Mouse (Mus musculus): ENCODE measurements around the gene Kmt2a. TPM values are rescaled to one million over a fixed set of nuclear protein-coding genes. Genes with fewer than 3 reads are reported as not detected.

The Kmt2a gene
- polyA plus RNA-seq, 1 experiment: 3.1 TPM

DNA sequence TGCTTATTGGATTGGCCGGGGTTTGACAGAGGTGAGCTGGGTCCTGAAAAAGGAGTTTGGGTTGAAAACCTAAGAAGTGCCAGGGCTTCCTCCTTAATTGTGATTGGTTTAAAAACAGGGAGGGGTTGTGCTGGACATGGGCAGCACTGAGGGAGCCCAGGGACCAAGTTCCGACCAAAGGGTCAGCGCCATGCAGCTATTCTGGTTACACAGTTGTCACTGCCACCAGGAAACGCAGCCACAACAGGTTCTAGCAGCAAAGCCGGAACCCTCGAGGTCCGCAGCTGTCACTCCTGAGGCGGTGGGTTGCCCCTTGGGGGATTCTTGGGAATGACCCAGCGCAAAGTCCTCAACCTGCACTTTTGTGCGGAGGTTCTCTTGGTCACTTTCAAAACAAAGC is 76.4 kb downstream of the Kmt2a start:
- H3K36me3 ChIP-seq (replicated peaks; ENCODE audit: low read length): peaks cover 55% of the 10 kb centered on the region
- H3K27me3 ChIP-seq (replicated peaks): peaks cover 20% of the 10 kb centered on the region
- peaks cover 6% of the 10 kb centered on the region for H3K4me1 ChIP-seq

DNA sequence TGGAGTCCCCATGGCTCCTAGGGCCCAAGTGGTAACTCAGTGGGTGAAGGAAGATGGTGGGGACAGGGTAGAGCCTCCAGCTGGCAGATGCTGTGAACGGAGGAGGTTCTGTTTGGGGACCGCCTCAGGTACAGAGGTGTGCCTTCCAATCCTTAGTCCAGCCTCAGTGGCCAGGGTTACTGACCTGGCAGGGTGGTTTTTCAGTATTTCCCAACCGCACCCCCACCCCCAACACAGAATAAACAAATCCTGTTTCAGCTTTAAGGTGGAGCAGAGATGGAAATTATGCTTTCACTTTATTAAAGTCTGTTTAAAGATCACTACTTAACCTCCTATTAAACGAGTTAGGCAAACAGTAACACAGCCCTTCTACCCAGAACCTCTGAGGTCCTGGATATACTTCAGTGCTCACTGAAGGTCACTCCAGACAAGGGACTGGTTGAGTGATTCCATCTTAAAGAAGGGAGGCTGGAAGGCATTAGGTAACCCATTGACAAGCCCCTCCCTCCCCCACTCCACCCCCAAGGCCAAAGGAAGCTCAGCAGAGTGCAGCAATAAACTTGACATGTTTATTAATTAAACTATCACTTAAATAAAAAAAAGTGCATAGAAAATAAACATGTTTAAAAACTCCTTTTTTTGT is 78.2 kb downstream of the Kmt2a start, which contains the start of gene Ttc36:
TSS of gene Ttc36 (minus strand) at position 265 of the 643 bp plus-strand sequence.
- H3K27me3 ChIP-seq (replicated peaks): peaks cover 38% of the 10 kb centered on the region
- H3K4me3 ChIP-seq (replicated peaks): no peak within 1 kb of the TSS
- peaks cover 38% of the 10 kb centered on the region for H3K36me3 ChIP-seq (replicated peaks; ENCODE audit: low read length)
- TF ChIP-seq FLI1 (IDR thresholded peaks at IDR 0.05; ENCODE audit: low read length) (no peak), GATA1 (IDR thresholded peaks at IDR 0.05; ENCODE audit: borderline replicate concordance, low read length) (no peak)
- H3K4me1 ChIP-seq: peaks cover 23% of the 10 kb centered on the region
- no peaks in the 10 kb centered on the region for H3K9me3 ChIP-seq

More for the DNA sequence above, 76.4 kb downstream of the Kmt2a start:
- Histone ChIP-seq H3K4me3 (replicated peaks) (no peak overlapping the region), H3K9me3 (no peaks in the 10 kb centered on the region)
- TF ChIP-seq FLI1 (IDR thresholded peaks at IDR 0.05; ENCODE audit: low read length): no peak
- TF ChIP-seq GATA1 (IDR thresholded peaks at IDR 0.05; ENCODE audit: borderline replicate concordance, low read length): no peak

DNA sequence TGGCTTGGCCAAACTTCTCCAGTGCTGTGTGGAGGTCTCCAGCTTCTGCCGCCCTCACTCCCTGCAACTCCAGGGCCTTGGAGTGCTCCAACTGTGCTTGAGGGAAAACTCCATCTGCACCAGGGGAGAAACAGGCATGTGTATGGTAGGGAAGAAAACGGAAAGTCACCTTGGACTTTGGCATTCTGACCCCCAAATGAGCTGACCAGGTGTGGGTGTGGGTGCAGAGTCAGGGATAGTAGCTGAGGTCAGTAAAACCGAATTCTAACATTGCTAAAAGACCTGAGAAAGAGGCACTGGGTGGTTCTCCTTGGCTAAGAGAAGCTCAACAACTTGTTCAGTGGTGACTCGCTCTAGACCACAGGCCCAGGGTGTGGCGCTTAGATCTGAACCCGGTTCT is 79.4 kb downstream of the Kmt2a start:
- Histone ChIP-seq H3K4me1 (peaks cover 24% of the 10 kb centered on the region), H3K27me3 (replicated peaks) (peaks cover 43% of the 10 kb centered on the region), H3K4me3 (replicated peaks) (no peak overlapping the region), H3K9me3 (no peaks in the 10 kb centered on the region), H3K36me3 (replicated peaks; ENCODE audit: low read length) (peaks cover 25% of the 10 kb centered on the region)
- TF ChIP-seq GATA1 (IDR thresholded peaks at IDR 0.05; ENCODE audit: borderline replicate concordance, low read length) (no peak), FLI1 (IDR thresholded peaks at IDR 0.05; ENCODE audit: low read length) (no peak)

DNA sequence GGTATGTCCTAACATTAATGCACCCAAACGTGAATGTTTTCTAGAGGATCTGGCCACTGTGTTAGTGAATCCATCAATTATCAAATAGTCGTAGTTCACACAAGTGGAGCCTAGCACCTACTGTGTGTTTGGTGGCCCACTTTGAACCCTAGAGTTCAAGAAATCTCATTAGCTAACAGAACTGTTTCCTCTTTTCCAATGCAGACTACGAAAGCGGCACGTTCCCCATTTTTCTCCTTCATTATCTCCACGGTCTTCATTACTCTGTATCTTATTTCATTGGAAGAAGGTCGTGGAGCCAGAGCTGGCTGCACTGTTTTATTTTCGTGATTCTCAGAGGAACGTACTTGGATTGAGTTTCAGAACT is 81.2 kb downstream of the Kmt2a start:
- H3K4me3 ChIP-seq (replicated peaks): peak overlapping the region; percentile 93
- TF ChIP-seq GATA1 (IDR thresholded peaks at IDR 0.05; ENCODE audit: borderline replicate concordance, low read length) (no peak), FLI1 (IDR thresholded peaks at IDR 0.05; ENCODE audit: low read length) (no peak)
- peaks cover 24% of the 10 kb centered on the region for H3K4me1 ChIP-seq
- peaks cover 56% of the 10 kb centered on the region for H3K27me3 ChIP-seq (replicated peaks)
- H3K36me3 ChIP-seq (replicated peaks; ENCODE audit: low read length): peaks cover 8% of the 10 kb centered on the region
- H3K9me3 ChIP-seq: no peaks in the 10 kb centered on the region

DNA sequence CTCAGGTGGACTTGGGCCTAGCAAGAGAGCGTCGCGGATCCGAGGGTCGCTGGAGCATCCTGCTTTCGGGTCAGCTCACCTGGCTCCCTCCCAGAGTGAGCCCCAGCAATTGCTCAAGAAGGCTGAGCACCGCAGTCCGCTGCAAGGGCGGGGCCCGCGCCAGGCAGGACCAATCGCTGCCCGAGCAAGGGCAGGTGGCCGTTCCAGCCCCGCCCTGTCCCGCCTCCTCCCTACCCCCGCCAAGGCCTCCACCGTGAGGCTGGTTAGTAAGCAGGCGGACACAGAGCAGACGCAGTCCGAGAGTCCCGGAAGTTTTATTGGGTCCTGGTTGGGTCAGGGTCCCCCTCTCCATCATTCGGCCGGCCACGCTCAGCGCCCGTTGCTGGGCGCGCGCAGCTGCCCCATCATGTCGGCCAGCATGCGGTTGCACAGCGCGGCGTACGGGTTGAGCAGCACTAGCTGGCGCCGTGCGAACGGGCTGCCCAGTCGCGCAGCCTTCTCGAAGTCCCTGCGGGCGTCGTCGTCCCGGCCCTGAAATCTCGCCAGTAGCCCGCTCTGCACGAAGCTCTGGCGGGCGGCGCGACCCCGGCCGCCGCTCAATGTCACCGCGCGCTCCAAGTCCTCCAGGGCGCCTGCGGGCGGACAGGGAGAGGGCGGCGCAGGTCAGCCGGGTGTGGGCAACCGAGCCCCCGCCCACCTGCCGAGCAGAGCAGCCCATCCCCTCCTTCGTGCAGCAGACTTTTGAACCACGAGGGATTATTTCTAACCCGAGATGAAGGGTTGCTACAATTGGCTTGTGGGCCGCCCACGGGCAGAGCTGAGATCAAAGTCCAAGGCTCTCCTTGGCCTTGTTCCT is 81.8 kb downstream of the Kmt2a start, which contains the start of gene Tmem25:
TSS of gene Tmem25 (minus strand) at position 206 of the 856 bp plus-strand sequence.
- Histone ChIP-seq H3K27me3 (replicated peaks) (peaks cover 62% of the 10 kb centered on the region), H3K4me1 (peaks cover 24% of the 10 kb centered on the region), H3K9me3 (no peaks in the 10 kb centered on the region), H3K4me3 (replicated peaks) (peak within 1 kb of the TSS; percentile 93), H3K36me3 (replicated peaks; ENCODE audit: low read length) (peaks cover 3% of the 10 kb centered on the region)
- TF ChIP-seq FLI1 (IDR thresholded peaks at IDR 0.05; ENCODE audit: low read length) (no peak), GATA1 (IDR thresholded peaks at IDR 0.05; ENCODE audit: borderline replicate concordance, low read length) (no peak)

DNA sequence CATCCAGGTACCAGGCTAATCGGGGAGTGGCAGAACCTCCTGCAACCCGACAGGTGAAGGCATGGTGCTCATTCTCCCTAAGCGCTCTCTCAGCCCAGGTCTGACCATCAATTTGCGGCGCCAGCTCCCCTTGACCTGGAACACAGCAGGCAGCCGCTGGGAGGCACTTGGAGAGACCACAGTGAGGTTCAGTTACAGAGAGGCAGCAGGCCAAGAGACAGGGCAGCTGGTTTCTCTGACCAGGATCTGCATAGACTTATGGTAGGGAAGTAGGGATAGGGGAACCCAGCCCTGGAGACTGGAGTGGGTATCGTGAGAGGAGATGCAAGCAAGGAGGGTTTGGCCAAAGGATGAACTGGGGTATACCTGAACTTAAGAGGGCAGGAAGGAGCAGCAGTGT is 82.8 kb downstream of the Kmt2a start:
- peak overlapping the region; percentile 93 for H3K4me3 ChIP-seq (replicated peaks)
- TF ChIP-seq FLI1 (IDR thresholded peaks at IDR 0.05; ENCODE audit: low read length) (no peak), GATA1 (IDR thresholded peaks at IDR 0.05; ENCODE audit: borderline replicate concordance, low read length) (no peak)
- H3K27me3 ChIP-seq (replicated peaks): peaks cover 64% of the 10 kb centered on the region
- no peaks in the 10 kb centered on the region for H3K9me3 ChIP-seq
- peaks cover 22% of the 10 kb centered on the region for H3K4me1 ChIP-seq
- H3K36me3 ChIP-seq (replicated peaks; ENCODE audit: low read length): no peaks in the 10 kb centered on the region

DNA sequence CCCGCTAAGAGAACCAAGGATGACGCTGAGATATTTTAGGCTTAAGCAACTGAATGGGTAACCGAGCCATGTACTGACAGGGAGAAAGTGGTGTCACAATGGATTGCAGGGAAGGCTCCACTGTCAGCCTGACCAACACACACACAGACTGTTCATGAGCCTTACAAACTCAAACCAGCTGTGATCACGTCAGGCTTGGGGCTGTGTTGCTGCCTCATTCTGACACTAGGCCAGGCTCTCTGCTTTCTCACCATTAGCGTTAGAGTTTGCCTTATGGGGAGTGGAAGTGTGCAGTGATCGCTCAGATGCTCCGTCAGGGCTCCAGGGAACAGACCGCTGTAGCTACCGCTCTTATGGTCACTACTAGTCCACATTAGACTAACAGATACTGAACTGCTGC is 88.3 kb downstream of the Kmt2a start:
- H3K27me3 ChIP-seq (replicated peaks): peaks cover 28% of the 10 kb centered on the region
- TF ChIP-seq FLI1 (IDR thresholded peaks at IDR 0.05; ENCODE audit: low read length) (no peak), GATA1 (IDR thresholded peaks at IDR 0.05; ENCODE audit: borderline replicate concordance, low read length) (no peak)
- H3K4me3 ChIP-seq (replicated peaks): no peak overlapping the region
- peaks cover 37% of the 10 kb centered on the region for H3K36me3 ChIP-seq (replicated peaks; ENCODE audit: low read length)
- peaks cover under 1% of the 10 kb centered on the region; the same call in 1 of the 2 replicates for H3K4me1 ChIP-seq
- no peaks in the 10 kb centered on the region for H3K9me3 ChIP-seq

DNA sequence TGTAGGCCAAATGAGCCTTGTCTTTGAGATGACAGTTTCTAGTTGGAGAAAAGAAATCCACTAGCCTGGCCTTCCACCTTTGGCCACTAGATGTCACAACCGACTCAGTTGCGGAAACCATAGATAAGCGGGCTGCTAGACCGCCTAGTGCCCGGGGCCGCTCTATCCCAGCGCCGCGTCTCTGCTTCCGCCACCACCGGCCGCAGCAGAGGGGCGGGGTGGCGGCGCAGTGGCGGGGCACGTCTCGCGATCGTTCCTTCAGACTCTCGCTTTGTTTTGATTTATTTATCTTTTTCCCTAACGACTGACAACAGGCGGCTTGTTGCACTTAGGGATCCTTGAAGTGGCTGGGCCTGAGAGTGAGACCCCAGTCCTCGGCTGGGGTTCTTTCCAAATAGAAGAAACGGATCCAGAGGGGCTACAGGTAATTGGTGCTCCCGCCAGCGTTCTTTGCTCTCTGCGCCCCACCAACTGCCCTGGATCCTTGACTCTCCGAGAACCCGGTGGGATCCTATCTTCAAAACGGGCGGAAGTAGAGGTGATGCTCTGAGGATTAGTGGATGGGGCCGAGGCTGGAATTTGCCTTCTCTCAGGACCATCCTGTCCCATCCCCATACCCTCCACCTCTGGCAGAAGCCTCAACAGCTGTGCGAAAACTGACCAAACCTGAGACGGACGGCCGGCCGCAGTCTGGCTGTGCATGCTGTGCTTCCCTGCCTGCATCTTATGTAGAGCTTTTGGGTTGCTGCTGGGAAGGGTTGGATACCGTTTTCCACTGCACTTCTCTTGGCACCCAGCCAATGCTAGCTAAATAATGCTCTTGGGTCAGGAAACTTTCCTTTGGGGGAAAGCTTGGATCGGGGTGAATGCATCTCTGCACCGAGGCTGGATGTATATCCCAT is 108.1 kb downstream of the Kmt2a start:
- H3K4me3 ChIP-seq (replicated peaks): peak overlapping the region; percentile 93
- TF ChIP-seq GATA1 (IDR thresholded peaks at IDR 0.05; ENCODE audit: borderline replicate concordance, low read length): no peak
- no peak for TF ChIP-seq FLI1 (IDR thresholded peaks at IDR 0.05; ENCODE audit: low read length)
- H3K27me3 ChIP-seq (replicated peaks): no peaks in the 10 kb centered on the region
- peaks cover 21% of the 10 kb centered on the region for H3K4me1 ChIP-seq
- H3K9me3 ChIP-seq: no peaks in the 10 kb centered on the region
- H3K36me3 ChIP-seq (replicated peaks; ENCODE audit: low read length): no peaks in the 10 kb centered on the region

DNA sequence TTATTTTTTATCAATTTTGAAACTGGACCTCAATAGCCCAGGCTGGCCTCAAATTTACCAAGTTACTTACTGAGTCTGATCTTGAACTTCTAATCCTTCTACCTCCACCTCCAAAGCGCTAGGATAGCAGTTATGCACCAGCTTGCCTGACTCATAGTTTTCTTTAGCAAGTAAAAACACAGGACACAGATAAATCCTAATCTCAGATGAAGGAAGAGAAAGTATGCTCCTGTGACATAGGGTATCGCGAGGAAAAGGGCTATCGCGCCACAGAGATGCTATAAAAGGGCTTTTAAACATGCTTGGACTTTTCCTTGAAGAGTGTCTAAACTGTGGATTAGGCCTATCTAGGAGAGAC is 108.7 kb downstream of the Kmt2a start:
- Histone ChIP-seq H3K27me3 (replicated peaks) (no peaks in the 10 kb centered on the region), H3K4me3 (replicated peaks) (peak overlapping the region; percentile 93), H3K4me1 (peaks cover 21% of the 10 kb centered on the region), H3K9me3 (no peaks in the 10 kb centered on the region), H3K36me3 (replicated peaks; ENCODE audit: low read length) (no peaks in the 10 kb centered on the region)
- TF ChIP-seq GATA1 (IDR thresholded peaks at IDR 0.05; ENCODE audit: borderline replicate concordance, low read length): no peak
- no peak for TF ChIP-seq FLI1 (IDR thresholded peaks at IDR 0.05; ENCODE audit: low read length)
